Mouse (Mus musculus): ENCODE data around the gene Mob3b. TPM values are rescaled to one million over a fixed set of nuclear protein-coding genes. Genes with fewer than 3 reads are reported as not detected.

The Mob3b gene
- polyA plus RNA-seq, 1 experiment from 2014 or later, result 2.7 TPM

DNA sequence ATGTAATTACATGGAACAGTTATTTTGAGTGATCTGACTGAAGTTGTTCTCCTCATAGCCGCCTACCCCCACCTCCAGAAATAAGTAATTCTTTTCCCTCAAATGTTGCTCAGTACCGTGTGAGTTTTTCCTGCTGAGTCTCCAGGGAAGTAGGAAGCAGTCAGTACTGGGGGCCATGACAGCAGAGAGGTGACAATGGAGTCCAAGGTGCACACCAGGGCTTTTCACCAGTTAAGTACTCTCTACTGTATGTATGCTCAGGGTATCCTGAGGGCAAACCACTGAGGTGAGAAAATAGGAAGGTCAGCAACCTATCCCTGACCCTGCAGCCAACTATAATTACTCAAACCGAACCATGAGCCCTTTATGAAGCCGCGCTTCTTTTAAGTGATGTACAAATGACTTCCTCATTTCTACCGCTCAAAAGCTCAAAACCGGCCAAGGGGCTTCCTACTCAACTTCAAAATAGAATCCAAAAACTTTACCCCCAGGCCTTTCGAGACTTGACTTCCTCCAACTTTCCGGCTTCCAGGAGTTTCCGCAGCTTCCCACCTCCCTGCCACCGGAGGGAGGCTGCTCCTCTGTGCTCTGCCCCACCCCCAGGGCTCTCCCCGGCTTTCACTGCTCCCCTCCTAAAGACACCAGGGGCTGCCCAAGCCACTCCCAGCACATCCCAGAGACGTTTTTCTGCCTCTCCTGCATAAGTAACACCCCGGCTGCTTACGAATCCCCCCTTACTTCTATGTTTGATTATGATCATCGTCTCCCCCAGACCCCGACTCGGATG, 122.6 kb downstream of the Mob3b start:
- no peaks in the 10 kb centered on the region for H3K4me1 ChIP-seq (ENCODE audit: control insufficient read depth, insufficient read depth, low read length)
- H3K4me3 ChIP-seq (ENCODE audit: low read depth, low read length), result no peak overlapping the region
- H3K36me3 ChIP-seq (ENCODE audit: control insufficient read depth, insufficient read depth, low read length), result no peaks in the 10 kb centered on the region
- H3K9ac ChIP-seq (ENCODE audit: low read depth, low read length), result no peak overlapping the region
- 47% methylated on average over 18 of the region's 18 CpGs for WGBS (ENCODE audit: insufficient replicate concordance)
- H3K27ac ChIP-seq (ENCODE audit: low read depth, low read length), result no peak overlapping the region
- peak overlapping the region; percentile 43 for H3K4me2 ChIP-seq
- H3K27me3 ChIP-seq (ENCODE audit: control insufficient read depth, insufficient read depth, low read length), result no peaks in the 10 kb centered on the region
- no peak for ATAC-seq (replicated peaks; ENCODE audit: insufficient number of reproducible peaks, low FRiP score, low TSS enrichment)
- H3K9me3 ChIP-seq (replicated peaks; ENCODE audit: control insufficient read depth, low read length), result no peaks in the 10 kb centered on the region

DNA sequence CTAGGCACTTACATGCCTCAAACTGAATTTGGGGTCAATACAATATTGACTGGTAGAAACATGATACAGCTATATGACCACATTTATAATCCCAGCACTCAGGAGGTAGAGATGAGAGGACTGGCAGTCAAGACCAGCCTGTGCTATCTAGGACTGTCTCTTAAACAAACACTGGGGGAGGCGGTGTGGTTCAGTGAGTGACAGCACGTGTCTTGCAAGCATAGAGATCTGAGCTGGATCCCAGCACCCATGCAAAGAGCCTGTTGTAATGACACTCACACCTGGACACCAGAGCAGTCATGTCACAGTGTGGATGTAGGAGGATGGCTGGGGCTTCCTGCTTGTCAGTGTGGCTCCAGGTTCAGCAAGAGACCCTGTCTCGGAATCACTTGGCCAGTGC, 124.5 kb downstream of the Mob3b start:
- WGBS (ENCODE audit: insufficient replicate concordance), result 70% methylated on average over 3 of the region's 3 CpGs
- Histone ChIP-seq H3K27ac (ENCODE audit: low read depth, low read length) (no peak overlapping the region), H3K4me1 (ENCODE audit: control insufficient read depth, insufficient read depth, low read length) (no peaks in the 10 kb centered on the region), H3K4me3 (ENCODE audit: low read depth, low read length) (no peak overlapping the region), H3K9ac (ENCODE audit: low read depth, low read length) (no peak overlapping the region), H3K4me2 (no peak overlapping the region), H3K27me3 (ENCODE audit: control insufficient read depth, insufficient read depth, low read length) (no peaks in the 10 kb centered on the region), H3K36me3 (ENCODE audit: control insufficient read depth, insufficient read depth, low read length) (no peaks in the 10 kb centered on the region), H3K9me3 (replicated peaks; ENCODE audit: control insufficient read depth, low read length) (peaks cover 4% of the 10 kb centered on the region; the same call in 1 of the 2 replicates)
- ATAC-seq (replicated peaks; ENCODE audit: insufficient number of reproducible peaks, low FRiP score, low TSS enrichment), result no peak

DNA sequence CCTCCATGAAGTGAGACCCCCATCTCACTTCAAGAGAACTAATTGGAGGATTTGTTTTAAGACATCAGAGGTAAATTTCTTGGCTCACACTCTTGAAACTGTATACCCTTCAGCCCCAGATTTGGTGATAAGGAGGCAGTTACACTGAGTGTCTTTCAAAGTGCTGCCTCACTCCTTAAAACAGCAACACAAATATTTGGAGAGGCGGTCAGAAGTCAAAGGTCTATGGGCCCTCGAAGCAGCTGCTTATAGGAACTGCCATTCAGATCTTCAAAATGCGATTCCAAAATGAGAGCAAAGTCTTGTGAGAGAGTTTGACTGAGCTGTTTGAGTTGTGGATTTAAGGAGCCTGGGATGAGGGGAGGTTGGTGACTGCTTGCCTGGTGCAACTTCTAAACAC, 125.7 kb downstream of the Mob3b start:
- ATAC-seq (replicated peaks; ENCODE audit: insufficient number of reproducible peaks, low FRiP score, low TSS enrichment), result no peak
- H3K36me3 ChIP-seq (ENCODE audit: control insufficient read depth, insufficient read depth, low read length), result no peaks in the 10 kb centered on the region
- peaks cover 4% of the 10 kb centered on the region; the same call in 1 of the 2 replicates for H3K9me3 ChIP-seq (replicated peaks; ENCODE audit: control insufficient read depth, low read length)
- H3K4me3 ChIP-seq (ENCODE audit: low read depth, low read length), result no peak overlapping the region
- 43% methylated on average over 3 of the region's 3 CpGs for WGBS (ENCODE audit: insufficient replicate concordance)
- no peak overlapping the region for H3K4me2 ChIP-seq
- no peak overlapping the region for H3K9ac ChIP-seq (ENCODE audit: low read depth, low read length)
- H3K27ac ChIP-seq (ENCODE audit: low read depth, low read length), result no peak overlapping the region
- no peaks in the 10 kb centered on the region for H3K4me1 ChIP-seq (ENCODE audit: control insufficient read depth, insufficient read depth, low read length)
- no peaks in the 10 kb centered on the region for H3K27me3 ChIP-seq (ENCODE audit: control insufficient read depth, insufficient read depth, low read length)

DNA sequence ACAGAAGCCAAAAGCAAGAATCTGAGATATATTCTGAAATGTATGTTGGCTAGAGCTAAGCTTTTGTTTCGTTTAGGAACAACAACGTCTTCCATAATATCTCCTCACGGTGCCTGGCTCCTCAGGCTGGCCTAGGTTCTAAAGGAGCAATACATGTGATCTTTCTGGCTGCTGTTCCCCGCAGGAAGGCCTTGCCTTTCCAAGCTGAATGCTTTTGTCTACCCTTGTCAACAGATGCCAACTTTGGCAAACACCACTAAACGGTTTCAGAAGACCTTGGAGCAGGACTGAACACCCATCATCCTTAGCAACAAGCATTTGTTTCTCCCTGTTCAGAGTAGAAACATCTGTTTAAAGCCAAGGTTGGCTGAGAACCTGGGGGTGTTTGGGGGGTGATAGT, 126.1 kb downstream of the Mob3b start:
- no peak overlapping the region for H3K27ac ChIP-seq (ENCODE audit: low read depth, low read length)
- ATAC-seq (replicated peaks; ENCODE audit: insufficient number of reproducible peaks, low FRiP score, low TSS enrichment), result no peak
- no peaks in the 10 kb centered on the region for H3K36me3 ChIP-seq (ENCODE audit: control insufficient read depth, insufficient read depth, low read length)
- WGBS (ENCODE audit: insufficient replicate concordance), result 62% methylated on average over 5 of the region's 5 CpGs
- H3K4me3 ChIP-seq (ENCODE audit: low read depth, low read length), result no peak overlapping the region
- peaks cover 4% of the 10 kb centered on the region; the same call in 1 of the 2 replicates for H3K9me3 ChIP-seq (replicated peaks; ENCODE audit: control insufficient read depth, low read length)
- H3K9ac ChIP-seq (ENCODE audit: low read depth, low read length), result no peak overlapping the region
- H3K4me2 ChIP-seq, result no peak overlapping the region
- H3K4me1 ChIP-seq (ENCODE audit: control insufficient read depth, insufficient read depth, low read length), result no peaks in the 10 kb centered on the region
- no peaks in the 10 kb centered on the region for H3K27me3 ChIP-seq (ENCODE audit: control insufficient read depth, insufficient read depth, low read length)

DNA sequence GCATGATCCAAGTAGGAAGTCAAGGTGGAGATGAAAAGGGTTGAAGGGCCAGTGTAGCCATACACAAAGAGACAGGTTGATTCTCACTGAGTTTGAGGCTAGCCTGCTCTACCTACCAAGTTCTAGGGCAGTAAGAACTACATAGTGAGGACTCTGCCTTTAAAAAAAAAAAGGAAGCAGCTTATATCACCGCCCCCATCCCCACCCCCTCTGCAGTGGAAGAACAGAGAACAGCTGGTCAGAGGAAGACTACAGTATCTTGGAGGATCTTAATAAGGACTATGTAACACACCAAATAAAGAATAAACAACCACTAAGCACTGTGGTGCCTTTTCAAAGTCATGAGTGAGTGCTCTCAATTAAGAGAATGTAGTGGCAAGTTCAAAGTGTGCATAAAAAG, 138.9 kb downstream of the Mob3b start:
- no peak for ATAC-seq (replicated peaks; ENCODE audit: insufficient number of reproducible peaks, low FRiP score, low TSS enrichment)
- Histone ChIP-seq H3K27ac (ENCODE audit: low read depth, low read length) (no peak overlapping the region), H3K4me1 (ENCODE audit: control insufficient read depth, insufficient read depth, low read length) (no peaks in the 10 kb centered on the region), H3K9me3 (replicated peaks; ENCODE audit: control insufficient read depth, low read length) (no peaks in the 10 kb centered on the region), H3K9ac (ENCODE audit: low read depth, low read length) (no peak overlapping the region), H3K4me3 (ENCODE audit: low read depth, low read length) (no peak overlapping the region), H3K36me3 (ENCODE audit: control insufficient read depth, insufficient read depth, low read length) (no peaks in the 10 kb centered on the region), H3K4me2 (no peak overlapping the region), H3K27me3 (ENCODE audit: control insufficient read depth, insufficient read depth, low read length) (no peaks in the 10 kb centered on the region)
- 76% methylated on average over 1 of the region's 1 CpGs for WGBS (ENCODE audit: insufficient replicate concordance)

DNA sequence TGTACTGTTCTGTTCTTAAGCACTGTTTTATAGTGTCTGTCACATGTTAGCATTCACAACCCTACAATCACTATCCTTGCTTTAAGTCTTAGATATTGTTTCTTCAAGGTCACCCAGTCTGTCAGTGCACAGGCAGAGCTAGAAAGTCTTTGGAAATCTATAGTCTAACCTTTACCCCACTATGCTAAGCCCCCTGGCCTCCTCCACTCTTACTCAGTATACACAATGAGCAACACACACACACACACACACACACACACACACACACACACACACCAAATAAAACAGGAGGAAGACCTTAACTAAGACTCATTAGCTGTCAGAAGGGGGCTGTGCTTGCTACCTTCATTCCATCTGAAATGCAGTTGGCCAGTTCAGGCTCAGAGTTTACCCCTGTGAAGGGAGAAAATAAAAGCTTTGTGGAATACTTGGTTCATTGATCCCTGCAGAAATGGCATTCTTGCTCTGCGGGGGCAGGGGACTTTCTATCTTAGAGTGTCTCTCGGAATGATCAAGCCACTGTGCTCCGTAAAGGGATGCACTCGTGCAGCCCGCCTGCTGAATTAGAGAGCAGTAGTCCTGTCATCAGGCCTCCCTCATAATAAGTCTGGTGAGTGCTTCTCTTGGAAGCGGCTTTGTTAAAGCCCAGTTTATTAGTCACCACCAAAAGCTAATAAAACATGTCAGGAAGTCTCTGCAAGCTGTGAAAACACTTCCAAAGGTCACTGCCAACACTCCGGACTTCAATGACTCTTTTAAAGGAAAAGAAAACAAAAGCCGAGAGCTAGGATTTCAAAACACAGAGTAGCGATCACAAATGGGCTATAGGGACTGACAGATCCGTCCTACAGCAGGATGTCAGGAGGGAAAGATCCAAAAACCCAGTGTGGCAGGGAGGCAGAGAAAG, 144.6 kb downstream of the Mob3b start:
- no peak overlapping the region for H3K27ac ChIP-seq (ENCODE audit: low read depth, low read length)
- H3K4me3 ChIP-seq (ENCODE audit: low read depth, low read length), result no peak overlapping the region
- no peaks in the 10 kb centered on the region for H3K36me3 ChIP-seq (ENCODE audit: control insufficient read depth, insufficient read depth, low read length)
- no peak overlapping the region for H3K9ac ChIP-seq (ENCODE audit: low read depth, low read length)
- WGBS (ENCODE audit: insufficient replicate concordance), result 30% methylated on average over 10 of the region's 10 CpGs
- H3K27me3 ChIP-seq (ENCODE audit: control insufficient read depth, insufficient read depth, low read length), result no peaks in the 10 kb centered on the region
- H3K4me2 ChIP-seq, result no peak overlapping the region; the same call in 1 of the 2 replicates
- no peak for ATAC-seq (replicated peaks; ENCODE audit: insufficient number of reproducible peaks, low FRiP score, low TSS enrichment)
- H3K4me1 ChIP-seq (ENCODE audit: control insufficient read depth, insufficient read depth, low read length), result peaks cover 7% of the 10 kb centered on the region
- no peaks in the 10 kb centered on the region for H3K9me3 ChIP-seq (replicated peaks; ENCODE audit: control insufficient read depth, low read length)

DNA sequence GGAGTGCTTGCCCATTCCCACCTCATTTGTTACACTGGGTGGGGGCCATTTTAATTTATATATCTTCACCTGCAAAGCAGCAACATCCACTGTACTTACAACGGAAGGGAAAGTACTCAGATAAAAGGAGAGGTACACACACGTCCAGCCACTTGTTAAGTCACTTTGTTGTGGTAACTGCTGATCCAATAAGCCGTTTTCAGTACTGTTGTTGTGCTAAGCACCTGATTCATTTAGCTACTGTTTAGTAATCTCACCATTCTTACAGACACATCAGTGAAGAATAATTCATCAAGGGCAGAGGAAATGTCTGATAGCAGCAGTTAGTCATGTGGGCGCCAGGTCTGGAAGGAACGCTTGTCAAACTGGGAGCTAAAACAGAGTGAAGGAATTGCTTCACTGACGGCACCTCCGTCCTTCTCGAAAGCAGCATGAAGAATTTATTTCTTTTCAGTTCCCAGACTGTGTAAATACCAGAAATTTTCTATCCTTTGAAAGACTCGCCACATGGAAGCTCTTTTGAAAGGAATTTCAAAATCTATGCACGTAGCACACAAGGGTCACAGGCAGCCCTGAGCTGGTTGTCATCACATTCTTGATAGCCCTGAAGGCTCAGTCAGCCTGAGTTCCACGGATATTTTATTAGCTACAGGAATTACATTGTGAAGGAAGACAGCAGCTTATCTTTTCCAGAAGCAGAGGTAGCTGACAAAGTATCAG, 150.6 kb downstream of the Mob3b start:
- Histone ChIP-seq H3K27ac (ENCODE audit: low read depth, low read length) (peak overlapping the region; percentile 43; the same call in 1 of the 2 replicates), H3K4me3 (ENCODE audit: low read depth, low read length) (0 out of 2 replicates have a peak overlapping the region, but pooled peaks have one; percentile 16), H3K9me3 (replicated peaks; ENCODE audit: control insufficient read depth, low read length) (no peaks in the 10 kb centered on the region), H3K36me3 (ENCODE audit: control insufficient read depth, insufficient read depth, low read length) (no peaks in the 10 kb centered on the region), H3K4me2 (peak overlapping the region; percentile 47), H3K27me3 (ENCODE audit: control insufficient read depth, insufficient read depth, low read length) (no peaks in the 10 kb centered on the region), H3K4me1 (ENCODE audit: control insufficient read depth, insufficient read depth, low read length) (peaks cover 19% of the 10 kb centered on the region), H3K9ac (ENCODE audit: low read depth, low read length) (no peak overlapping the region)
- 14% methylated on average over 11 of the region's 11 CpGs for WGBS (ENCODE audit: insufficient replicate concordance)
- 0 out of 2 replicates have a peak, but pooled peaks have one; percentile 46 for ATAC-seq (replicated peaks; ENCODE audit: insufficient number of reproducible peaks, low FRiP score, low TSS enrichment)

DNA sequence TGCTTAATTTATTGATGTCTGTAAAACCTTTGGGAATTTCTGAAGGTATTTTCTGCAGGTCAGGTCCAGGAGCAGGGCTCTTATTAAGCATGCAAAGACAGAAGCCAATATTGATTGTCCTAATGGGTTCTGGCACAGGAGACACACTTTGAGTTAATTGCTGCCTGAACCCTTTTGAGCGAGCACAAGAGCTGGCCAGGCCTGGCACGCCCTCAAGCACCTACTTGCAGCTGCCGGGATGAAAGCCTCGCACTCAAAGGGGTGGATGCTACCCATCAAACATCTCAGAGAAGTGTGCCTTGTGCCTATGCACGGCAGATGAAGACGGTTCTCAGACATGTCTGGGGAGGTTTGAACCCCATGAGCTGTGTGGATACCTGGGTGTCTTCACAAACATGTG, 151.2 kb downstream of the Mob3b start:
- no peaks in the 10 kb centered on the region for H3K9me3 ChIP-seq (replicated peaks; ENCODE audit: control insufficient read depth, low read length)
- H3K4me1 ChIP-seq (ENCODE audit: control insufficient read depth, insufficient read depth, low read length), result peaks cover 19% of the 10 kb centered on the region
- H3K4me2 ChIP-seq, result peak overlapping the region; percentile 47; the same call in 1 of the 2 replicates
- peak overlapping the region; percentile 43; the same call in 1 of the 2 replicates for H3K27ac ChIP-seq (ENCODE audit: low read depth, low read length)
- ATAC-seq (replicated peaks; ENCODE audit: insufficient number of reproducible peaks, low FRiP score, low TSS enrichment), result no peak
- H3K27me3 ChIP-seq (ENCODE audit: control insufficient read depth, insufficient read depth, low read length), result no peaks in the 10 kb centered on the region
- no peak overlapping the region for H3K4me3 ChIP-seq (ENCODE audit: low read depth, low read length)
- 54% methylated on average over 6 of the region's 6 CpGs for WGBS (ENCODE audit: insufficient replicate concordance)
- no peak overlapping the region for H3K9ac ChIP-seq (ENCODE audit: low read depth, low read length)
- H3K36me3 ChIP-seq (ENCODE audit: control insufficient read depth, insufficient read depth, low read length), result no peaks in the 10 kb centered on the region
